Mouse (Mus musculus): Measurements from ENCODE around the gene Ccer1.

DNA sequence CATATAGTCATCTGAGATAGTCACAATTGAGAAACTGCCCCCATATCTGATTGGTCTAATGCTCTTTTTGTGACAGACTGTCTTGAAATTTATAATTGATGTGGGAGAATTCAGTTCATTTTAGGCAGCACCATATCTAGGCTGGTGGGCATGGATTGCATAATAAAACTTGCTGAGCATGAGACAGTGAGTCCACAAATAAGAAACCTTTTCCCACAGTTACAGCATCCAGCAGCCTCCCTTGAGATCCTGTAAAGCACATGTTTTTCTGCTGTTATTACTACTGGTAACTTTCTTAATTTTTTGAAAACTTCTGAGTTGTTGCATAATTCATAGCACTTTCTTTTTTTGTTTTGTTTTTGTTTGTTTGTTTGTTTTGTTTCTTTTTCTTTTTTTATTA lies 9.9 kb upstream of the Ccer1 start:
- TF ChIP-seq CTCF (IDR thresholded peaks at IDR 0.05; ENCODE audit: extremely low read depth, insufficient read length, insufficient replicate concordance, low read depth, low read length) (no peak), POLR2A (IDR thresholded peaks at IDR 0.05; ENCODE audit: low read depth, low read length) (no peak)

Data from small intestine, adult 2 months (tissue).